In genomic region chr8:125526999-125527398, GRCm38 (mm10) we compare ENCODE assay signal across 12 mouse cellular contexts. TPM values are rescaled to one million over a fixed set of nuclear protein-coding genes. Genes with fewer than 3 reads are reported as not detected.
DNase-seq lines count a peak whose midpoint lies in the region; ATAC-seq and TF ChIP-seq lines count a peak whose summit lies in the region.
"Had no signal": no experiment of that assay in that cellular context is flagged by ENCODE, and none has a peak within 500 bp of the region (broad histone marks: within the 10 kb centered on the region; RNA-seq: fewer than 3 reads in every experiment).

No protein-coding gene starts in this region.

- no peaks in the 10 kb centered on the region for H3K27me3 ChIP-seq in neural tube, embryonic 12.5 days (replicated peaks)
- no peaks in the 10 kb centered on the region for H3K27me3 ChIP-seq in forebrain, embryonic 11.5 days (ENCODE audit: control insufficient read depth, insufficient read depth, low read length)
- no peaks in the 10 kb centered on the region for H3K27me3 ChIP-seq in limb, embryonic 11.5 days (ENCODE audit: control insufficient read depth, insufficient read depth, low read length)
- no peaks in the 10 kb centered on the region for H3K27me3 ChIP-seq in thymus, adult 2 months (ENCODE audit: control insufficient read depth, insufficient read depth, low read length)

- H3K36me3 ChIP-seq in neural tube, embryonic 12.5 days: no peaks in the 10 kb centered on the region
- H3K36me3 ChIP-seq in forebrain, embryonic 11.5 days (ENCODE audit: control insufficient read depth, insufficient read depth, low read length): no peaks in the 10 kb centered on the region
- H3K36me3 ChIP-seq in limb, embryonic 11.5 days (ENCODE audit: control insufficient read depth, insufficient read depth, low read length): no peaks in the 10 kb centered on the region
- H3K36me3 ChIP-seq in thymus, adult 2 months (ENCODE audit: control insufficient read depth, insufficient read depth, low read length): no peaks in the 10 kb centered on the region

- 10% methylated on average over 7 of the region's 7 CpGs for WGBS in neural tube, embryonic 12.5 days
- 8% methylated on average over 7 of the region's 7 CpGs for WGBS in forebrain, embryonic 11.5 days
- 5% methylated on average over 7 of the region's 7 CpGs for WGBS in limb, embryonic 11.5 days
- WGBS in thymus, adult 2 months: 65% methylated on average over 7 of the region's 7 CpGs

- no peak overlapping the region for H3K4me3 ChIP-seq in neural tube, embryonic 12.5 days
- H3K4me3 ChIP-seq in forebrain, embryonic 11.5 days (ENCODE audit: low read depth, low read length): no peak overlapping the region
- H3K4me3 ChIP-seq in limb, embryonic 11.5 days (ENCODE audit: low read depth, low read length): no peak overlapping the region
- no peak overlapping the region for H3K4me3 ChIP-seq in thymus, adult 2 months (ENCODE audit: control insufficient read depth, insufficient read depth, low read length)
- H3K4me3 ChIP-seq: myocyte had no signal

- H3K27ac ChIP-seq in neural tube, embryonic 12.5 days: no peak overlapping the region
- H3K27ac ChIP-seq in forebrain, embryonic 11.5 days (ENCODE audit: low read depth, low read length): no peak overlapping the region
- peak overlapping the region; percentile 48; the same call in 1 of the 2 replicates for H3K27ac ChIP-seq in limb, embryonic 11.5 days (replicated peaks; ENCODE audit: low read depth, low read length)
- no peak overlapping the region for H3K27ac ChIP-seq in thymus, adult 2 months (ENCODE audit: control insufficient read depth, insufficient read depth, low read length)

- TF ChIP-seq CTCF in thymus, adult 2 months (IDR thresholded peaks at IDR 0.05; ENCODE audit: borderline replicate concordance, control insufficient read depth, extremely low read depth, insufficient read depth, low read length, poor library complexity): no peak

- no peak for ATAC-seq in neural tube, embryonic 12.5 days (ENCODE audit: low FRiP score, low read depth)
- peak; percentile 60 for ATAC-seq in forebrain, embryonic 11.5 days (replicated peaks; ENCODE audit: low FRiP score)
- ATAC-seq in limb, embryonic 11.5 days (ENCODE audit: insufficient number of reproducible peaks, low FRiP score, low TSS enrichment, low read depth): 0 out of 2 replicates have a peak, but pooled peaks have one; percentile 49
- ATAC-seq: lung, postnatal 0 days had no signal

- peaks cover 69% of the 10 kb centered on the region for H3K4me1 ChIP-seq in neural tube, embryonic 12.5 days
- H3K4me1 ChIP-seq in forebrain, embryonic 11.5 days (replicated peaks; ENCODE audit: control insufficient read depth, insufficient read depth, low read length): peaks cover 48% of the 10 kb centered on the region
- peaks cover 54% of the 10 kb centered on the region for H3K4me1 ChIP-seq in limb, embryonic 11.5 days (ENCODE audit: control insufficient read depth, insufficient read depth, low read length)
- peaks cover 29% of the 10 kb centered on the region for H3K4me1 ChIP-seq in thymus, adult 2 months (replicated peaks; ENCODE audit: control insufficient read depth, insufficient read depth, low read length)

- H3K9me3 ChIP-seq in neural tube, embryonic 12.5 days: no peaks in the 10 kb centered on the region
- H3K9me3 ChIP-seq in forebrain, embryonic 11.5 days (ENCODE audit: control insufficient read depth, low read length): no peaks in the 10 kb centered on the region
- no peaks in the 10 kb centered on the region for H3K9me3 ChIP-seq in limb, embryonic 11.5 days (ENCODE audit: control insufficient read depth, low read length)

- H3K9ac ChIP-seq in neural tube, embryonic 12.5 days: no peak overlapping the region
- no peak overlapping the region for H3K9ac ChIP-seq in forebrain, embryonic 11.5 days (ENCODE audit: low read length)
- H3K9ac ChIP-seq in limb, embryonic 11.5 days (ENCODE audit: low read length): no peak overlapping the region

- peak overlapping the region; percentile 26; the same call in 1 of the 2 replicates for H3K4me2 ChIP-seq in neural tube, embryonic 12.5 days (replicated peaks)
- H3K4me2 ChIP-seq in forebrain, embryonic 11.5 days (ENCODE audit: low read depth, low read length, severe bottlenecking): no peak overlapping the region
- H3K4me2 ChIP-seq in limb, embryonic 11.5 days (ENCODE audit: low read depth, severe bottlenecking): peak overlapping the region; percentile 19; the same call in 1 of the 2 replicates

- no peak for DNase-seq in neural tube, embryonic 10.5 days (ENCODE audit: extremely low spot score, low spot score)
- DNase-seq in forebrain, embryonic 11.5 days (ENCODE audit: low spot score): no peak
- DNase-seq in limb, embryonic 11.5 days (ENCODE audit: low spot score): peak; percentile 67
- DNase-seq in gastrocnemius, adult 8-10 months (ENCODE audit: low spot score in 2 of 2): no peak
- DNase-seq in thymus, adult 2 months: no peak
- no peak for DNase-seq in c-Kit-positive CD71-positive TER-119-positive erythroid progenitor cells, embryonic 14.5 days (ENCODE audit: low spot score)
- DNase-seq: cerebellum, postnatal 14 days; liver; thymus, postnatal 14 days had no signal

- TF ChIP-seq POLR2A in thymus, adult 2 months (IDR thresholded peaks at IDR 0.05; ENCODE audit: control insufficient read depth, extremely low read depth, insufficient read depth, low read length, poor library complexity): no peak

RNA-seq across cellular contexts. Expression of gene Sipa1l2, which starts 42.6 kb away (rescaled TPM):
- 24.4 and 25.9 TPM in 2 replicates for polyA plus RNA-seq in neural tube, embryonic 12.5 days (2016; fragmentation: Nextera tagmentation; extraction: Ambion mirVana)
- 19.9 and 23.3 TPM in 2 replicates for polyA plus RNA-seq in forebrain, embryonic 11.5 days (2014; fragmentation: Nextera tagmentation; extraction: Ambion mirVana)
- polyA plus RNA-seq in limb, embryonic 11.5 days (2014; fragmentation: Nextera tagmentation; extraction: Ambion mirVana): 8.5 and 9.4 TPM in 2 replicates
- total RNA-seq in gastrocnemius, adult 8-10 months (2022): 1 to 10 TPM; 3.9 to 5.4 (median 4.5) TPM
- 10.9 and 11.7 TPM in 2 replicates for polyA plus RNA-seq in thymus, adult 2 months (2012; rRNA removed)
